Mouse (Mus musculus): ENCODE data around the gene Hist1h2ba.
A peak's percentile ranks its signal among the peaks of the same experiment; 100 is the strongest.

Gene Hist1h2ba

GRCm38 (mm10) chr13:23898242-23898641 lies 35.7 kb downstream of the Hist1h2ba start:
- DNase-seq = peak; percentile 16

- no peak for DNase-seq
Measured at GRCm38 (mm10) chr13:23893269-23893593, 40.7 kb downstream of the Hist1h2ba start.

GRCm38 (mm10) chr13:23892592-23893268 lies 41.2 kb downstream of the Hist1h2ba start:
- DNase-seq = no peak

GRCm38 (mm10) chr13:23889011-23889605 lies 44.8 kb downstream of the Hist1h2ba start:
- DNase-seq = no peak

- peak; percentile 15 for DNase-seq
Measured at GRCm38 (mm10) chr13:23887026-23887725, 46.8 kb downstream of the Hist1h2ba start.

GRCm38 (mm10) chr13:23885540-23885939 lies 48.4 kb downstream of the Hist1h2ba start:
- peak; percentile 26 for DNase-seq

Measured in lung, postnatal 36 days (tissue).